ENCODE assay signal across 14 mouse cellular contexts in the genomic region with DNA sequence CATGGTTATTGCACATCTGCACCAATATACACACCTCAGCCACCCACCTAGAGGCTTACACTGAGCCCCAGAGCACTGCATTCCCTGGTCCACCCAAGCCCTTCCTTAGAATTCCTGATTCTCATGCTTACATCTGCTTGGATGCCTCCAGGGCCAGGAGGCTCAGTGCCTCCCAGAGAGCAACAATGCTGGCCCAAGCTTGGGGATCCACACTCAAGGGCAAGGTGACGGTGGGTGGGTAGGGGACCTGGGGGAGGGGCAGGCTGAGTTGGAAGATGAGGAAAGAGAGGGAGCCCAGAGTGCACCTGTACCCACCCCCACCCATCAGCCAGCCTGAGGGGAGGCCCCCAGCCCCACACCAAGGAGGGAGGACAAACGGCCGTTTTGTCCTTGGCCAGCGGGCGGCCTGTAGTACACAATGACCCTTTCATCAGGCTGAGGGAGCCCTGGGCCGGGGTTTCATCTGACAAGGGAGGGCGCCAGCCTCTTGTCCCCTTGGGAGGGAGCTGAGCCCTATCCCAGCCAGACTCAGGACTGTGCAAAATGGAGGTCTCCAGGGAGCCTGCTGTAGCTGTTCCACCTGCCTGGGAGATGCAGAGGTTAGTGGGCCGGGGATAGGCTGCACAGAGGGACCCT. TPM values are rescaled to one million over a fixed set of nuclear protein-coding genes. Genes with fewer than 3 reads are reported as not detected.
DNase-seq lines count a peak whose midpoint lies in the region; ATAC-seq and TF ChIP-seq lines count a peak whose summit lies in the region.
"Had no signal": no experiment of that assay in that cellular context is flagged by ENCODE, and none has a peak within 500 bp of the region (broad histone marks: within the 10 kb centered on the region; RNA-seq: fewer than 3 reads in every experiment).

No protein-coding gene starts in this region.

- peaks cover 42% of the 10 kb centered on the region for H3K27me3 ChIP-seq in forebrain, embryonic 12.5 days
- H3K27me3 ChIP-seq in forebrain, embryonic 16.5 days (replicated peaks; ENCODE audit: control insufficient read depth, insufficient read depth, low read length), result peaks cover 3% of the 10 kb centered on the region; the same call in 1 of the 2 replicates
- H3K27me3 ChIP-seq in hindbrain, embryonic 11.5 days (ENCODE audit: control insufficient read depth, insufficient read depth, low read length), result peaks cover 12% of the 10 kb centered on the region
- H3K27me3 ChIP-seq in midbrain, embryonic 15.5 days (replicated peaks), result peaks cover 28% of the 10 kb centered on the region
- peaks cover 86% of the 10 kb centered on the region for H3K27me3 ChIP-seq in heart, embryonic 12.5 days (replicated peaks)

- peaks cover 11% of the 10 kb centered on the region; the same call in 1 of the 2 replicates for H3K36me3 ChIP-seq in forebrain, embryonic 12.5 days (replicated peaks)
- H3K36me3 ChIP-seq in forebrain, embryonic 16.5 days (ENCODE audit: control insufficient read depth, insufficient read depth), result no peaks in the 10 kb centered on the region
- no peaks in the 10 kb centered on the region for H3K36me3 ChIP-seq in hindbrain, embryonic 11.5 days (ENCODE audit: control insufficient read depth, insufficient read depth, low read length)
- H3K36me3 ChIP-seq in midbrain, embryonic 15.5 days (replicated peaks), result no peaks in the 10 kb centered on the region
- H3K36me3 ChIP-seq in heart, embryonic 12.5 days, result no peaks in the 10 kb centered on the region

- peak; percentile 27 for DNase-seq in R1 (ENCODE audit: low read depth, low spot score)
- DNase-seq in hindbrain, embryonic 11.5 days (ENCODE audit: low spot score), result peak; percentile 37
- no peak for DNase-seq in urinary bladder, postnatal 14 days (ENCODE audit: low spot score)
- no peak for DNase-seq in gastrocnemius, adult 2 months
- DNase-seq: B cell, adult 2 months; cerebellum, postnatal 36 days; thymus, postnatal 4 days had no signal

- H3K4me2 ChIP-seq in forebrain, embryonic 12.5 days, result peak overlapping the region; percentile 25; the same call in 1 of the 2 replicates
- no peak overlapping the region for H3K4me2 ChIP-seq in forebrain, embryonic 16.5 days (ENCODE audit: low read length)
- H3K4me2 ChIP-seq in hindbrain, embryonic 11.5 days (replicated peaks; ENCODE audit: low read depth, low read length), result no peak overlapping the region; the same call in 1 of the 2 replicates
- H3K4me2 ChIP-seq in midbrain, embryonic 15.5 days, result no peak overlapping the region
- H3K4me2 ChIP-seq in heart, embryonic 12.5 days, result no peak overlapping the region

- 14% methylated on average over 8 of the region's 8 CpGs for whole genome bisulfite sequencing in forebrain, embryonic 12.5 days
- 12% methylated on average over 8 of the region's 8 CpGs for WGBS in forebrain, embryonic 16.5 days
- 16% methylated on average over 8 of the region's 8 CpGs for WGBS in hindbrain, embryonic 11.5 days
- WGBS in midbrain, embryonic 15.5 days, result 21% methylated on average over 8 of the region's 8 CpGs
- 45% methylated on average over 8 of the region's 8 CpGs for WGBS in heart, embryonic 12.5 days

- no peaks in the 10 kb centered on the region for H3K9me3 ChIP-seq in forebrain, embryonic 12.5 days
- no peaks in the 10 kb centered on the region for H3K9me3 ChIP-seq in forebrain, embryonic 16.5 days (ENCODE audit: control insufficient read depth, low read length)
- H3K9me3 ChIP-seq in hindbrain, embryonic 11.5 days (ENCODE audit: control insufficient read depth, low read length), result no peaks in the 10 kb centered on the region
- H3K9me3 ChIP-seq in midbrain, embryonic 15.5 days, result no peaks in the 10 kb centered on the region
- H3K9me3 ChIP-seq in heart, embryonic 12.5 days (replicated peaks), result no peaks in the 10 kb centered on the region

- peak overlapping the region; percentile 54 for H3K27ac ChIP-seq in forebrain, embryonic 12.5 days
- H3K27ac ChIP-seq in forebrain, embryonic 16.5 days (ENCODE audit: low read length), result no peak overlapping the region
- no peak overlapping the region; the same call in 1 of the 2 replicates for H3K27ac ChIP-seq in hindbrain, embryonic 11.5 days (ENCODE audit: low read depth, low read length)
- H3K27ac ChIP-seq in midbrain, embryonic 15.5 days, result 0 out of 2 replicates have a peak overlapping the region, but pooled peaks have one; percentile 25
- no peak overlapping the region for H3K27ac ChIP-seq in heart, embryonic 12.5 days (ENCODE audit: poor library complexity, severe bottlenecking)
- no peak overlapping the region for H3K27ac ChIP-seq in gastrocnemius, adult 2 months
- H3K27ac ChIP-seq: kidney, postnatal 0 days had no signal

- H3K4me3 ChIP-seq in forebrain, embryonic 12.5 days (replicated peaks), result no peak overlapping the region
- H3K4me3 ChIP-seq in forebrain, embryonic 16.5 days (replicated peaks; ENCODE audit: low read length), result no peak overlapping the region
- no peak overlapping the region for H3K4me3 ChIP-seq in hindbrain, embryonic 11.5 days (ENCODE audit: low read depth, low read length)
- H3K4me3 ChIP-seq in midbrain, embryonic 15.5 days, result no peak overlapping the region
- H3K4me3 ChIP-seq in heart, embryonic 12.5 days, result no peak overlapping the region
- no peak overlapping the region for H3K4me3 ChIP-seq in gastrocnemius, adult 2 months

- intact Hi-C loops in gastrocnemius, adult 2 months (cut with DNase I), result no loop called here

- 0 out of 2 replicates have a peak, but pooled peaks have one; percentile 18 for ATAC-seq in forebrain, embryonic 12.5 days (ENCODE audit: low FRiP score)
- no peak for ATAC-seq in forebrain, embryonic 16.5 days
- ATAC-seq in hindbrain, embryonic 11.5 days (ENCODE audit: low FRiP score), result peak; percentile 31; the same call in 1 of the 2 replicates
- no peak for ATAC-seq in midbrain, embryonic 15.5 days (replicated peaks)
- ATAC-seq in heart, embryonic 12.5 days (ENCODE audit: insufficient number of reproducible peaks, low FRiP score), result no peak
- ATAC-seq: lung, postnatal 0 days had no signal

- peaks cover 91% of the 10 kb centered on the region for H3K4me1 ChIP-seq in forebrain, embryonic 12.5 days
- H3K4me1 ChIP-seq in forebrain, embryonic 16.5 days (replicated peaks; ENCODE audit: control insufficient read depth, insufficient read depth, low read length), result peaks cover 72% of the 10 kb centered on the region
- H3K4me1 ChIP-seq in hindbrain, embryonic 11.5 days (replicated peaks; ENCODE audit: control insufficient read depth, insufficient read depth, low read length), result peaks cover 22% of the 10 kb centered on the region
- H3K4me1 ChIP-seq in midbrain, embryonic 15.5 days, result peaks cover 32% of the 10 kb centered on the region
- H3K4me1 ChIP-seq in heart, embryonic 12.5 days (replicated peaks), result peaks cover 19% of the 10 kb centered on the region

- no peak for TF ChIP-seq CTCF in gastrocnemius, adult 2 months (IDR thresholded peaks at IDR 0.05)

- H3K9ac ChIP-seq in forebrain, embryonic 12.5 days, result no peak overlapping the region
- no peak overlapping the region for H3K9ac ChIP-seq in forebrain, embryonic 16.5 days (replicated peaks; ENCODE audit: low read depth, low read length)
- H3K9ac ChIP-seq in hindbrain, embryonic 11.5 days (ENCODE audit: low read depth, low read length), result no peak overlapping the region
- no peak overlapping the region for H3K9ac ChIP-seq in midbrain, embryonic 15.5 days
- H3K9ac ChIP-seq in heart, embryonic 12.5 days, result no peak overlapping the region

RNA-seq across cellular contexts. Expression of a gene that starts 9.5 kb away (rescaled TPM):
- polyA plus RNA-seq in forebrain, embryonic 12.5 days (2016; fragmentation: Nextera tagmentation; extraction: Ambion mirVana), result 111 and 130 TPM in 2 replicates
- polyA plus RNA-seq in forebrain, embryonic 16.5 days (2015; fragmentation: Nextera tagmentation; extraction: Ambion mirVana), result 110 and 125 TPM in 2 replicates
- polyA plus RNA-seq in hindbrain, embryonic 11.5 days (2014; fragmentation: Nextera tagmentation; extraction: Ambion mirVana), result 61.6 and 79.7 TPM in 2 replicates
- polyA plus RNA-seq in midbrain, embryonic 15.5 days (2015; fragmentation: Nextera tagmentation; extraction: Ambion mirVana), result 33.2 and 35.0 TPM in 2 replicates
- 1.3 and 1.5 TPM in 2 replicates for polyA plus RNA-seq in heart, embryonic 12.5 days (2016; fragmentation: Nextera tagmentation; extraction: Ambion mirVana)
- total RNA-seq in gastrocnemius, adult 2 months (2021), result not detected
- total RNA-seq: monocyte, adult 5-6 weeks had no signal

Comparison
In these comparisons a context has a peak if more than half of its experiments do, and no peak if none do; other contexts are left out.
1. ATAC-seq: peak in forebrain, embryonic 12.5 days (single experiment) and hindbrain, embryonic 11.5 days (single experiment); none in forebrain, embryonic 16.5 days (single experiment), midbrain, embryonic 15.5 days (single experiment) and heart, embryonic 12.5 days (single experiment).
2. H3K27ac ChIP-seq: peak in forebrain, embryonic 12.5 days (single experiment) and midbrain, embryonic 15.5 days (single experiment); none in forebrain, embryonic 16.5 days (single experiment), hindbrain, embryonic 11.5 days (single experiment), heart, embryonic 12.5 days (single experiment) and gastrocnemius, adult 2 months (single experiment).
3. DNase-seq: peak in R1 (single experiment) and hindbrain, embryonic 11.5 days (single experiment); none in urinary bladder, postnatal 14 days (single experiment) and gastrocnemius, adult 2 months (single experiment).
4. RNA of a gene that starts 9.5 kb away (polyA plus RNA-seq): 111 to 130 TPM in forebrain, embryonic 12.5 days, 110 to 125 TPM in forebrain, embryonic 16.5 days, 61.6 to 79.7 TPM in hindbrain, embryonic 11.5 days and 33.2 to 35.0 TPM in midbrain, embryonic 15.5 days; 1.3 to 1.5 TPM in heart, embryonic 12.5 days; every median in the first group is over 10 times any median in the second.